Mouse (Mus musculus) lung, adult 2 months (tissue): ENCODE results near the gene Fgr.

ENCODE experiments used
- CTCF ChIP-seq: fragments of 200-500 bp; IDR thresholded peaks from 2 replicates; pipeline ENCODE4 v1.5.1; 2011; ENCODE audit warnings: mild to moderate bottlenecking, low read length, control low read depth; ENCODE audit not compliant: insufficient read depth
- POLR2A ChIP-seq: fragments of 200-500 bp; IDR thresholded peaks from 2 replicates; pipeline ENCODE4 v1.6.1; 2011; ENCODE audit warnings: low read depth, mild to moderate bottlenecking, control low read depth, low read length, borderline replicate concordance; ENCODE audit errors: extremely low read depth

GRCm38 (mm10) chr4:132960864-132961639, 12.8 kb upstream of the Fgr start:
- TF ChIP-seq CTCF: no peak
- no peak for TF ChIP-seq POLR2A
